Mouse (Mus musculus): ENCODE data around the gene Teddm2. TPM values are rescaled to one million over a fixed set of nuclear protein-coding genes. Genes with fewer than 3 reads are reported as not detected.
A peak's percentile ranks its signal among the peaks of the same experiment; 100 is the strongest.

The Teddm2 gene
- 0.14 and 0.22 TPM in 2 replicates for polyA plus RNA-seq (2012; rRNA removed)

- Histone ChIP-seq H3K4me1 (ENCODE audit: control insufficient read depth, insufficient read depth, low read length) (peaks cover 4% of the 10 kb centered on the region; the same call in 1 of the 2 replicates), H3K4me3 (ENCODE audit: insufficient read depth, low read depth, low read length) (peak within 1 kb of the TSS; percentile 74), H3K27ac (ENCODE audit: insufficient read depth, low read depth, low read length) (peak within 1 kb of the TSS; percentile 70), H3K36me3 (ENCODE audit: control insufficient read depth, insufficient read depth, low read length) (peaks cover 2% of the 10 kb centered on the region; the same call in 1 of the 2 replicates), H3K27me3 (replicated peaks; ENCODE audit: control insufficient read depth, insufficient read depth, low read length) (no peaks in the 10 kb centered on the region)
- peak; percentile 100 for TF ChIP-seq POLR2A (IDR thresholded peaks at IDR 0.05; ENCODE audit: low read depth, low read length)
- no peak for TF ChIP-seq CTCF (conservative IDR thresholded peaks at IDR 0.05; ENCODE audit: insufficient read depth, insufficient read length, low read depth, low read length)
- under 1% methylated on average over 51 of the region's 51 CpGs for WGBS
- peak; percentile 99 for DNase-seq
These were observed at the start of gene Teddm2, which contains the start of gene Glul for GRCm38 (mm10) chr1:153899731-153900380. Gene Teddm2, minus strand, starts transcription at chr1:153900228. Gene Glul, plus strand, starts transcription at chr1:153899944.

GRCm38 (mm10) chr1:153947837-153948236, 47.8 kb upstream of the Teddm2 start:
- H3K4me3 ChIP-seq (ENCODE audit: insufficient read depth, low read depth, low read length), result no peak overlapping the region
- DNase-seq, result no peak
- H3K4me1 ChIP-seq (ENCODE audit: control insufficient read depth, insufficient read depth, low read length), result no peaks in the 10 kb centered on the region
- TF ChIP-seq POLR2A (IDR thresholded peaks at IDR 0.05; ENCODE audit: low read depth, low read length) (no peak), CTCF (conservative IDR thresholded peaks at IDR 0.05; ENCODE audit: insufficient read depth, insufficient read length, low read depth, low read length) (no peak)
- H3K27ac ChIP-seq (ENCODE audit: insufficient read depth, low read depth, low read length), result no peak overlapping the region
- H3K27me3 ChIP-seq (replicated peaks; ENCODE audit: control insufficient read depth, insufficient read depth, low read length), result no peaks in the 10 kb centered on the region
- no peaks in the 10 kb centered on the region for H3K36me3 ChIP-seq (ENCODE audit: control insufficient read depth, insufficient read depth, low read length)
- 91% methylated on average over 6 of the region's 6 CpGs for WGBS

- Histone ChIP-seq H3K27ac (ENCODE audit: insufficient read depth, low read depth, low read length) (no peak overlapping the region), H3K27me3 (replicated peaks; ENCODE audit: control insufficient read depth, insufficient read depth, low read length) (no peaks in the 10 kb centered on the region), H3K4me1 (ENCODE audit: control insufficient read depth, insufficient read depth, low read length) (no peaks in the 10 kb centered on the region), H3K36me3 (ENCODE audit: control insufficient read depth, insufficient read depth, low read length) (no peaks in the 10 kb centered on the region), H3K4me3 (ENCODE audit: insufficient read depth, low read depth, low read length) (no peak overlapping the region)
- WGBS, result 32% methylated on average over 7 of the region's 7 CpGs
- TF ChIP-seq POLR2A (IDR thresholded peaks at IDR 0.05; ENCODE audit: low read depth, low read length), result no peak
- TF ChIP-seq CTCF (conservative IDR thresholded peaks at IDR 0.05; ENCODE audit: insufficient read depth, insufficient read length, low read depth, low read length), result no peak
- DNase-seq, result no peak
These were observed 46.9 kb upstream of the Teddm2 start for GRCm38 (mm10) chr1:153946971-153947370.

- no peak overlapping the region for H3K27ac ChIP-seq (ENCODE audit: insufficient read depth, low read depth, low read length)
- DNase-seq, result no peak
- TF ChIP-seq CTCF (conservative IDR thresholded peaks at IDR 0.05; ENCODE audit: insufficient read depth, insufficient read length, low read depth, low read length), result no peak
- TF ChIP-seq POLR2A (IDR thresholded peaks at IDR 0.05; ENCODE audit: low read depth, low read length), result no peak
- WGBS, result 72% methylated on average over 5 of the region's 5 CpGs
- no peaks in the 10 kb centered on the region for H3K27me3 ChIP-seq (replicated peaks; ENCODE audit: control insufficient read depth, insufficient read depth, low read length)
- no peaks in the 10 kb centered on the region for H3K36me3 ChIP-seq (ENCODE audit: control insufficient read depth, insufficient read depth, low read length)
- no peak overlapping the region for H3K4me3 ChIP-seq (ENCODE audit: insufficient read depth, low read depth, low read length)
- H3K4me1 ChIP-seq (ENCODE audit: control insufficient read depth, insufficient read depth, low read length), result no peaks in the 10 kb centered on the region
These were observed 45.2 kb upstream of the Teddm2 start for GRCm38 (mm10) chr1:153945181-153945580.

GRCm38 (mm10) chr1:153940986-153941385, 41.0 kb upstream of the Teddm2 start:
- WGBS, result 83% methylated on average over 2 of the region's 2 CpGs
- Histone ChIP-seq H3K4me3 (ENCODE audit: insufficient read depth, low read depth, low read length) (no peak overlapping the region), H3K27me3 (replicated peaks; ENCODE audit: control insufficient read depth, insufficient read depth, low read length) (no peaks in the 10 kb centered on the region), H3K27ac (ENCODE audit: insufficient read depth, low read depth, low read length) (no peak overlapping the region), H3K36me3 (ENCODE audit: control insufficient read depth, insufficient read depth, low read length) (no peaks in the 10 kb centered on the region), H3K4me1 (ENCODE audit: control insufficient read depth, insufficient read depth, low read length) (no peaks in the 10 kb centered on the region)
- no peak for DNase-seq
- TF ChIP-seq POLR2A (IDR thresholded peaks at IDR 0.05; ENCODE audit: low read depth, low read length) (no peak), CTCF (conservative IDR thresholded peaks at IDR 0.05; ENCODE audit: insufficient read depth, insufficient read length, low read depth, low read length) (no peak)

- no peaks in the 10 kb centered on the region for H3K36me3 ChIP-seq (ENCODE audit: control insufficient read depth, insufficient read depth, low read length)
- DNase-seq, result no peak
- no peak overlapping the region for H3K4me3 ChIP-seq (ENCODE audit: insufficient read depth, low read depth, low read length)
- H3K27ac ChIP-seq (ENCODE audit: insufficient read depth, low read depth, low read length), result no peak overlapping the region
- H3K4me1 ChIP-seq (ENCODE audit: control insufficient read depth, insufficient read depth, low read length), result no peaks in the 10 kb centered on the region
- WGBS, result 95% methylated on average over 2 of the region's 2 CpGs
- no peaks in the 10 kb centered on the region for H3K27me3 ChIP-seq (replicated peaks; ENCODE audit: control insufficient read depth, insufficient read depth, low read length)
- TF ChIP-seq CTCF (conservative IDR thresholded peaks at IDR 0.05; ENCODE audit: insufficient read depth, insufficient read length, low read depth, low read length) (no peak), POLR2A (IDR thresholded peaks at IDR 0.05; ENCODE audit: low read depth, low read length) (no peak)
These were observed 37.0 kb upstream of the Teddm2 start for GRCm38 (mm10) chr1:153937025-153937424.

GRCm38 (mm10) chr1:153935844-153936380, 35.9 kb upstream of the Teddm2 start:
- no peak for DNase-seq
- H3K36me3 ChIP-seq (ENCODE audit: control insufficient read depth, insufficient read depth, low read length), result no peaks in the 10 kb centered on the region
- no peak overlapping the region for H3K27ac ChIP-seq (ENCODE audit: insufficient read depth, low read depth, low read length)
- 81% methylated on average over 12 of the region's 12 CpGs for WGBS
- no peak for TF ChIP-seq CTCF (conservative IDR thresholded peaks at IDR 0.05; ENCODE audit: insufficient read depth, insufficient read length, low read depth, low read length)
- no peak for TF ChIP-seq POLR2A (IDR thresholded peaks at IDR 0.05; ENCODE audit: low read depth, low read length)
- H3K27me3 ChIP-seq (replicated peaks; ENCODE audit: control insufficient read depth, insufficient read depth, low read length), result no peaks in the 10 kb centered on the region
- no peak overlapping the region for H3K4me3 ChIP-seq (ENCODE audit: insufficient read depth, low read depth, low read length)
- no peaks in the 10 kb centered on the region for H3K4me1 ChIP-seq (ENCODE audit: control insufficient read depth, insufficient read depth, low read length)
